Mouse (Mus musculus) forebrain, embryonic 10.5 days (tissue): Measurements from ENCODE around the gene Gas2. TPM values are rescaled to one million over a fixed set of nuclear protein-coding genes. Genes with fewer than 3 reads are reported as not detected.
A peak's percentile ranks its signal among the peaks of the same experiment; 100 is the strongest.

ENCODE experiments used
- DNase-seq: peaks from one replicate; pipeline ENCODE4 v3.0.0-alpha.2; 2017; ENCODE audit warnings: low spot score; ENCODE audit errors: extremely low spot score
- H3K27ac ChIP-seq: fragments of 300-500 bp; sonication (generic); 2 replicates; pipeline ENCODE4 v1.5.1; 2016; ENCODE audit warnings: mild to moderate bottlenecking
- H3K27me3 ChIP-seq: fragments of 300-500 bp; sonication (generic); 2 replicates; pipeline ENCODE4 v1.6.1; 2016; ENCODE audit warnings: mild to moderate bottlenecking; ENCODE audit not compliant: poor library complexity, severe bottlenecking
- H3K36me3 ChIP-seq: fragments of 300-500 bp; sonication (generic); replicated peaks from 2 replicates; pipeline ENCODE4 v1.6.1; 2016; ENCODE audit warnings: mild to moderate bottlenecking, moderate library complexity
- H3K4me1 ChIP-seq: fragments of 300-500 bp; sonication (generic); 2 replicates; pipeline ENCODE4 v1.6.1; 2016
- H3K4me3 ChIP-seq: fragments of 300-500 bp; sonication (generic); 2 replicates; pipeline ENCODE4 v1.5.1; 2016; ENCODE audit warnings: mild to moderate bottlenecking, moderate library complexity
- H3K9me3 ChIP-seq: fragments of 300-500 bp; sonication (generic); 2 replicates; pipeline ENCODE4 v1.6.1; 2016; ENCODE audit warnings: mild to moderate bottlenecking, moderate library complexity
- WGBS: fragments of 180-500 bp; shearing (Covaris S2); methylation state at CpG from one replicate; pipeline ENCODE4 v1.1.7; 2016; 5-methylcytosine and 5-hydroxymethylcytosine counted together
- polyA plus RNA-seq: library from polyadenylated mRNA; unstranded; fragments of >200 nt; fragmentation: Nextera tagmentation; extraction: Ambion mirVana; gene quantifications from 2 replicates; pipeline ENCODE4 v1.2.1, GENCODE M21; 2016

Gene Gas2
- polyA plus RNA-seq, 1 experiment from 2014 or later, result 27.6 TPM

DNA sequence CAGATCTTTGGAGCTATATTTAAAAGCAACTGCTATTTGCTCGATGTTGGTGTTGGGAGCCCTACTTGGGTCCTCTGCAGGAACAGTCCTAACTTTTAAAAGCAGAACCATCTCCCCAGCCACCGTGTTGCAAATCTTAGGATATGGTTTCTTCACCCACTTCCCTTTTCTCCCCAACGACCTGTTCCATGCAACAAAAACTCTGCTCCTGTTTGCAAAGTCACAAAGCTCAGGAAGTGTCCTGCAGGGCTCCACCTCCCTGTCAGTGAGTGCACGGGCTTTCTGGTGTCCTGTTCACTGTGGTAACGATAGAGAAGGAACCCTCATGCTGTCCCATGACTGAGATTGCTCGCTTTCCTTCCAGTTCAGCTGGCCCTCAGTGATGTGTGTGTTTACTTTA, 125.1 kb downstream of the Gas2 start:
- Histone ChIP-seq H3K36me3 (no peaks in the 10 kb centered on the region), H3K27ac (no peak overlapping the region), H3K4me1 (peaks cover 4% of the 10 kb centered on the region), H3K27me3 (no peaks in the 10 kb centered on the region), H3K9me3 (no peaks in the 10 kb centered on the region), H3K4me3 (no peak overlapping the region)
- 76% methylated on average over 6 of the region's 6 CpGs for whole genome bisulfite sequencing
- DNase-seq, result no peak

DNA sequence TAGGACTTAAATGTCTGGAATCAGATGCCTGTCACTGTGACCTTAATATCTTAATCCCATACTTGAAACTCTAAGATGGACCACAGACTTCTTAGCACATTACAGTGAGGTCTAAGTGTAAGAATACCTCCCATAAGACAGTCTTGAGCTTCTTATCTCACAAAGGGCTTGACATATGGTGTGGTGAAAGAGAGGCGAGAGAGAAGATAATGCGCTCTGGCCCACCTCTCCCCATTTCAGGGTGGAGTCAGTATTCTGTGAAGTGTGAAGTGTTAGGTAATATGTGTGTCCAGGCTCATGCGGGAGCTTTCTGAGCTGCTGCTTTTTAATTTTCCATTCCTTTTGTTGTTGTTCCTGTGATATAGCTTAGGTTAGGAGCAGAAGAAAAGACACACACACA, 129.2 kb downstream of the Gas2 start:
- H3K4me1 ChIP-seq, result no peaks in the 10 kb centered on the region
- H3K36me3 ChIP-seq, result no peaks in the 10 kb centered on the region
- no peak overlapping the region for H3K27ac ChIP-seq
- no peaks in the 10 kb centered on the region for H3K27me3 ChIP-seq
- DNase-seq, result no peak
- H3K9me3 ChIP-seq, result no peaks in the 10 kb centered on the region
- no peak overlapping the region for H3K4me3 ChIP-seq
- 88% methylated on average over 3 of the region's 3 CpGs for WGBS

DNA sequence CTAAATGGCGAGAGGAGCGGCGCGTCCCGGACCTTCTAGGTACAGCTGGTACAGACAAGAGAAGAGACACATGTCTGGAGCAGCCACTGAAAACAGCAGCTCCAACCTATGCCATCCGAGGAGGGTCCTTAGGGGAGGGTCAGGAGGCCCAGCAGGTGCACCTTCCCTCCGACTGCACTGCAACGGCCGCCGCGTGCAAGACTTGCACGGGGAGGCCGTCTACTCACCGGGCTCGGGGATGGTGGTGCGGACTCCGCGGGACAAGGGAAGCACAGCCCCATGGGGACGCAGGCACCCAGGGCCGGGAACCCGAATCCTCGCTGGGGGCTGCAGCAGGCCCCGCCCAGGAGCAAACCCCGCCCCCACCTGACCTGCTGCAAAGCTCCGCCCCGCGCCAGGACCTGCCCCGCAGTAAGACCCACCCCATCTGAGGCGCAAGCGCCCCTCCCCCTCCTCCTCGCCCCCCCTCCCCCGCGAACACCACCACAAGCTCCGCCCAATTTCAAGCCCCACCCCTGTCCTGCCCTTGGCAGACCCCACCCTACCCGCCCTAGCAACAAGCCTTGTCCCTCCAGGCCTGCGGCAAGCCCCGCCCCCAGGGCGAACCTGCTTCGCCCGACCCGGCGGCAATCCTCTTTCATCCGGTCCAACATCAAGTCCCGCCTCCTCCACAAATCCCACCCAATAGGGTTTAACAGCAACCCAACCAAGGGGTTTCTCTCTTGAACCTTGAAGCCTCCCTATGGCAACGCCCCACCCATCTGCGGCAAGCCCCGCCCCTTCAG, 143.9 kb downstream of the Gas2 start, which contains the start of gene Svip:
TSS of gene Svip (minus strand) at position 508 of the 785 bp plus-strand sequence.
- Histone ChIP-seq H3K36me3 (no peaks in the 10 kb centered on the region), H3K4me3 (peak within 1 kb of the TSS; percentile 70), H3K27ac (peak within 1 kb of the TSS; percentile 84), H3K9me3 (no peaks in the 10 kb centered on the region), H3K27me3 (peaks cover 23% of the 10 kb centered on the region), H3K4me1 (peaks cover 3% of the 10 kb centered on the region; the same call in 1 of the 2 replicates)
- DNase-seq, result peak; percentile 90
- under 1% methylated on average over 40 of the region's 47 CpGs for WGBS

DNA sequence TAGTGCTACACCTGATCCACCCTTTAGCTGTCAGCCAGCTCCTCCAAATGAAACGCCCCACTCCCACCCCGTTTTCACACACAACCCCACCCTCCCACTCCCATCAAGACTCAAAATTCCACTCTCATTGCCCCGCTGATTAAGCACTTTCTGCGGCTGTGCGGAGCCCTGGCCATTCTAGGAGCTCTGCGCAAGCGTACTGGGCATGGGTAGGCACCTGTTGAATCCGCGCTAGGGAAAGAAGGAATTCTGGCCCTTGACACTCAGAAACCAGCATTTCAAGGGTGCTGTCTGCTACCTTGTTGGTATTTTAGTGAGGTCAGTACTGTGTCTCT, 144.4 kb downstream of the Gas2 start:
- Histone ChIP-seq H3K9me3 (no peaks in the 10 kb centered on the region), H3K27ac (peak overlapping the region; percentile 84), H3K4me3 (peak overlapping the region; percentile 70), H3K4me1 (peaks cover 3% of the 10 kb centered on the region; the same call in 1 of the 2 replicates), H3K36me3 (no peaks in the 10 kb centered on the region), H3K27me3 (peaks cover 23% of the 10 kb centered on the region)
- WGBS, result 2% methylated on average over 9 of the region's 9 CpGs
- DNase-seq, result no peak

DNA sequence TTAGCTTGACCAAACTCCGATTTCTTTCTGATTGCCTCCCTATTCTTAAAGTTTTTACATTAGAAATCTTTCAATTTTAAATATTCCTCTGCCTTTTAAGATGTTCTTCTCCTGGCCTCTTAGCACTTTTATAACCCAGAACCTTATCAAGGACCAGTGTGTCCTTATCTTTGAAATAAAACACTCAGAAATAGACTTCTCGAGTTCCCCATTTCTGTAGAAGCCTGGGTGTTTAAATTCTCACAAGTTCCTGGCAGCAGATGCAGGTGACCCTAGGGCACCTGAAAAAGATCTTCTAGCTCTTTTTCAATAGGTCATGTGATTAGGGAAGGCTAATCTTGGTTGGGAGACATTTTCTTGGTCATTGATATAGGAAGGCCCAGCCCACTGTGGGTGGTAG, 145.3 kb downstream of the Gas2 start:
- WGBS, result 96% methylated on average over 2 of the region's 2 CpGs
- no peak overlapping the region for H3K27ac ChIP-seq
- H3K4me3 ChIP-seq, result no peak overlapping the region
- peaks cover 3% of the 10 kb centered on the region; the same call in 1 of the 2 replicates for H3K4me1 ChIP-seq
- H3K9me3 ChIP-seq, result no peaks in the 10 kb centered on the region
- peaks cover 23% of the 10 kb centered on the region for H3K27me3 ChIP-seq
- H3K36me3 ChIP-seq, result no peaks in the 10 kb centered on the region
- DNase-seq, result no peak

DNA sequence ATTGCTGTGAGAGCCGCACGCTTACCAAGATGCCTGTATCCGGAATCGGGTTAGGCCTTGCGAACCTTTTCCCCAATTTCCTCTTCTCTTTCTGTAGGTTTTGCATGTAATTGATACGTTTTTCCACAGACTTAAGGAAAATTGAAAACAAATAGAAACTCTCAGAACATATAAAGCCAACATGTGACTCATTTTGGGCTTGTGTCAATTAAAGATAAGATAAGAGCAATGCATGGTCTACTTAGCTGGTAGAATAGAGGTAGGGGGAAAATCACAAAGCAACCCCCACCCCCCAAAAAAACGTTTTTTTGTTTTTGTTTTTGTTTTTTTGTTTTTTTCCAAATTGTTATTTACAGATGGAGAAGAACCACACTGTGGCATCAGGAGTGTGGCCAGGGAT, 151.6 kb downstream of the Gas2 start:
- H3K27ac ChIP-seq, result no peak overlapping the region
- no peaks in the 10 kb centered on the region for H3K4me1 ChIP-seq
- H3K36me3 ChIP-seq, result no peaks in the 10 kb centered on the region
- no peak for DNase-seq
- no peak overlapping the region for H3K4me3 ChIP-seq
- no peaks in the 10 kb centered on the region for H3K27me3 ChIP-seq
- H3K9me3 ChIP-seq, result no peaks in the 10 kb centered on the region
- 79% methylated on average over 7 of the region's 7 CpGs for WGBS

DNA sequence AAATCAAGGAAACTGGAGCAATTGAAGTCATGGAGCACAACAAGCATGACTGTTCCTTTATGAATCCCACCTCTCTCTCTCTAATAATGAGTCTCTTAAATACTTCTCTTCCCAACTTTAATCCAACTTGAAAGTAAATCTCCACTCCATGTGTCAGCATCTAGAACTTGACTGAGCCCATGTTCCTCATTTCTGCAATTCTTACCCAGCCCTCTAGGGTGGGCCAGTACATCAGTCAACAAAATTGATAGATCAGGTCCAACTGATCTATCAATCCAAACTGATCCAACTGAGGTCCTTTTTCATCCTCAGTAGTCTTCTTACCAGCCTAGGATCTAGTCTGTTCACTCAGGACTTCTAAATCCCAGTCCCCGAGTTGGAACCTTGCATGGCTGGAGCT, 153.4 kb downstream of the Gas2 start:
- Histone ChIP-seq H3K4me3 (no peak overlapping the region), H3K27me3 (no peaks in the 10 kb centered on the region), H3K9me3 (no peaks in the 10 kb centered on the region), H3K36me3 (no peaks in the 10 kb centered on the region), H3K27ac (no peak overlapping the region), H3K4me1 (no peaks in the 10 kb centered on the region)
- no peak for DNase-seq
- WGBS, result 89% methylated on average over 1 of the region's 1 CpGs

DNA sequence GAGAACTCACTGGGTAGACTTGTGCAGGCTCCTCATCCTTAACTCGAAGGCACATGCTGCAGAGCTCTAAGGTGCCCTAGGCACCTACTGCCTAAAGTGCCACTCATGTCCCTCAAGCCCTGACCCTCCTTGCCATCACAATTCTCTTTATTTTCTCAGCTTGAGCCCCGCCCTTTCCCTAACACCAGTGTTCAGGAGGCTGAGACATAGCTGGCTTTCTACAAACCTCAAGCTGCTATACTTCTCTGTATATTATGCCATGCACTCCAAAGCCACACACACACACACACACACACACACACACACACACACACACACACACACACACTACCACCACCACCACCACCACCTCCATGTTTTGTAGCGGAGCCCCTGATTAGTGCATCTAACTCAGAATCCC, 153.8 kb downstream of the Gas2 start, which contains the start of gene 1700015G11Rik:
TSS of gene 1700015G11Rik (minus strand) at position 101 of the 400 bp plus-strand sequence.
- no peak within 1 kb of the TSS for H3K27ac ChIP-seq
- H3K36me3 ChIP-seq, result no peaks in the 10 kb centered on the region
- WGBS, result 83% methylated on average over 3 of the region's 3 CpGs
- H3K9me3 ChIP-seq, result no peaks in the 10 kb centered on the region
- DNase-seq, result no peak
- no peak within 1 kb of the TSS for H3K4me3 ChIP-seq
- H3K27me3 ChIP-seq, result no peaks in the 10 kb centered on the region
- H3K4me1 ChIP-seq, result no peaks in the 10 kb centered on the region

DNA sequence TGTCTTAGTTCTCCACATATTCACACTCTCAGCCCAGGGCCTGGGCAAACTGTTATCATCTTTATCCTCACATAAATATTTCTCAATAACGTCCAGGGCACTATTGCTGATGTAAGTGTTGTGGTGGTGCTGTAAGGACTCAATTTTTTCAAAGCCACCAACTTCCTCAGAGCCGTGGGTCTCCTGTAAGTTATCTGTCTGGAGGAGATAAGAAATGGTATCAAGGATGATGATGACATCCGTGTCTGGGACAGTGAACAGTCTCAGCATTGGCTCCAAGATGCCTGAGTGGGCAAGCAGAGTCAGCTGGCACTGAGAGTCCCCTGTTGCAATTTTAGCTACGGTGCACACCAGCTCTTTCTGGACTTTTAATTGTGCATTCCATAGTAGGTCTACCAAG, 160.2 kb downstream of the Gas2 start:
- Histone ChIP-seq H3K9me3 (no peaks in the 10 kb centered on the region), H3K27me3 (no peaks in the 10 kb centered on the region), H3K4me1 (no peaks in the 10 kb centered on the region), H3K4me3 (no peak overlapping the region), H3K36me3 (no peaks in the 10 kb centered on the region), H3K27ac (no peak overlapping the region)
- 91% methylated on average over 4 of the region's 4 CpGs for WGBS
- DNase-seq, result no peak

DNA sequence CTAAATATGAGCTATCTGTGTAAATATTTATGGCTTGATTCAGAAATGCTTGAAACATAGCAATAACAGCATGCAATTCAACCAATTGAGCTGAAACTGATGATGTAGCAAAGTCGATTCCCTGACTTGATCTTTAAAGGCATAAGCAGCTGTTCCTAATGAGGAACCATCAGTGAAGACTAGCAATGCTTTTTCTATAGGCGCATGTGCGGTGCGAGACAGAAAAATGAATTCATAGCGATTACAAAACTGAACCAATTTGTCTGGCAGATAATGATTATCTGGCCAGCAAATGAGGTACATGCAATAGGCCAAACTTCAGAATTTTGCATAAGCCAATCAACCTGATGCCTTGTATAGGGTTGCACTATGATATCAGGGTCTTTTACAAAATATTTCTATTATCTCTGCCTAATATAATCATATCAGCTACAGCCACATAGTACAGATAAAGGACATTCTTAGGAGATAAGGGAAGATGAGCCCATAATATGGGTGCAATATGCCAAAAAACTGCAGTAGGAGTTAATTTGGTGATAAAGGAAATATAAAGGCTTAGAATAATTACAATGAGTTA, 162.3 kb downstream of the Gas2 start:
- DNase-seq, result no peak
- WGBS, result 91% methylated on average over 5 of the region's 5 CpGs
- Histone ChIP-seq H3K36me3 (no peaks in the 10 kb centered on the region), H3K27ac (no peak overlapping the region), H3K27me3 (no peaks in the 10 kb centered on the region), H3K9me3 (no peaks in the 10 kb centered on the region), H3K4me3 (no peak overlapping the region), H3K4me1 (no peaks in the 10 kb centered on the region)

DNA sequence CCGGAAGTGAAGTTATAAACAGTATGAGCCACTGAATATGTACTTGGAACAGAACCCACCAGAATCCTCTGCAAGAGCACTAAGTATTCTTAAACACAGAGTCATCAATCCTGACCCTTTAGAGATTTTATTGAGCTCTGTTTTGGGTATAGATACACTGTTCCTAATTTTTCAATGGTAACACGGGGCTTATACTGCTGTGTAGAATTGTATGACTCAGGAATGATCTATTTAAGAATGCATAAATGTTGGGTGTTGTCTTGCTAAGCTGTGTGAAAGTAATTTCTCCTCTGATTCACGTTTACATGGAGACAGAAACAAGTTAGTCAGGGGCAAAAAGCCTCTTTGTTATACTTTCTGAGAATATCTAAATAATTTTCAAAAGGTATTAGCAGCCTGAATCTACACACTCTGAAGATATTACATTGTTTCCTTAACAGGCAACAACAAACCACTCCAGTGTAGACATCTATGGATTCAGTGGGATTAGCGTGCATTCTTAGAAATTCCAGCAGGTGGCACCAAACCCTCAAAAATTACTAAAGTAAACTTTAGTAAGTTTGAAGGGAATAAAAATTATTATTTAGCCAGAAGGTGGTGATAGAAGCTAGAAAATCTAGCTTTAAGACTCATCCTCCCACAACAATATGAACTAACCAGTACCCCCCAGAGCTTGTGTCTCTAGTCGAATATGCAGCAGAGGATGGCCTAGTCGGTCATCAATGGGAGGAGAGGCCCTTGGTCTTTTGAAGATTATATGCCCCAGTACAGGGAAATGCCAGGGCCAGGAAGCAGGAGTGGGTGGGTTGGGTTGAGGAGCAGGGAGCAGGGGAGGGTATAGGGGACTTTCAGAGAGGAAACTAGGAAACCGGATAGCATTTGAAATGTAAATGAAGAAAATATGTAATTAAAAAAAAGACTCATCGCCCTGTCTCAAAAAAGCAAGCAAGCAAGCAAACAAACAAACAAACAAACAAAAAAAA, 176.1 kb downstream of the Gas2 start:
- Histone ChIP-seq H3K9me3 (no peaks in the 10 kb centered on the region), H3K4me1 (no peaks in the 10 kb centered on the region), H3K4me3 (no peak overlapping the region), H3K27ac (no peak overlapping the region), H3K36me3 (no peaks in the 10 kb centered on the region), H3K27me3 (no peaks in the 10 kb centered on the region)
- WGBS, result 51% methylated on average over 8 of the region's 8 CpGs
- no peak for DNase-seq
